Mouse (Mus musculus): ENCODE measurements at regions not wholly inside any gene's neighbourhood (a gene's known extent, or its start where the extent isn't known, plus 50 kb on each side); places are given as distances from the start of the nearest gene placed in this dataset.
A peak's percentile ranks its signal among the peaks of the same experiment; 100 is the strongest.

DNA sequence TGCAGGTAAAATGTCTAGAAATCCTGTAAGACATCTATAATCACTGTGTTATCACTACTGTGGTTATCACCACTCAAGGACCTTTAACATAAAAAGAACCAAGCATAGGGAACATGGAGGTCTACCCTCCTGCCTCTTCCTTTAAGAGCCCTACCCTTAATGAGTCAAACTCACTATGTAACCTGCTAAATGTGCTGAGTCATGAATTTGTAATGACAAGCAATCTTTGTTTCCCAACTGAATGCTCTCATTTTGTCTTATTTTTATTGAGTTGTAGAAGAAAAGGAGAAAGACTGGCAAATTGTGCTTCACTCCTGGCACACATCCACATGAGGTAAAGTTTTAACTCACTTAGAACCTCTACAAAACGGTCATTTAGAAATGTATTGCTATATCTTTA lies 301.8 kb upstream of the Rnf219 start:
- no peak for DNase-seq (ENCODE audit: extremely low spot score in 1 of 2, low spot score in 2 of 2)
- no peak for TF ChIP-seq CTCF (IDR thresholded peaks at IDR 0.05)
- Histone ChIP-seq H3K27ac (no peak overlapping the region), H3K4me3 (no peak overlapping the region)
- intact Hi-C loops (cut with DNase I) = loop anchor here (5.0 kb wide), 1 partner anchor 367 kb away; no protein-coding TSS in a partner anchor

GRCm38 (mm10) chr14:104821903-104822573 lies 299.6 kb upstream of the Rnf219 start:
- intact Hi-C loops (cut with DNase I) = loop anchor here (5.0 kb wide), 1 partner anchor 365 kb away; no protein-coding TSS in a partner anchor
- no peak for TF ChIP-seq CTCF (IDR thresholded peaks at IDR 0.05)
- H3K27ac ChIP-seq = no peak overlapping the region
- no peak overlapping the region for H3K4me3 ChIP-seq
- no peak for DNase-seq (ENCODE audit: extremely low spot score in 1 of 2, low spot score in 2 of 2)

DNA sequence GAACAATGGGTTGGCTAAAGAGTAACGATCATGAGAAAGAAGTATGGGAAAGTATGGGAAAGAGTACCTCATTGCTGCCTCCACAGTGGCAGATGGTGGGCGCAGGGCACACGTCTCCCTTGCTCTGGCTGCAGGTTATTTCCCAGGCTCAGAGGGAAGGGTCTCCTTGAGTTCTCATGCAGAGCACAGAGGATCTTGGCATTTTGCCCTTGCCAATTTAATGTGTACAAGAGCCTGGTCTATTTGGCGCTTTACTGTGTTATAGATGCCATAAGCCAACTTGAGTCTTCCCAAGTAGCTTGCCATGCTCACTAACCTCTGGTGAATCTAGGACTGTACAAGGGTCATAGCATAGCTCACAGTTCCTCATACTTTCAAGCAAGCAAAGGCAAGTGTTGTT lies 296.7 kb upstream of the Rnf219 start:
- intact Hi-C loops (cut with DNase I) = loop anchor here (5.0 to 10.0 kb wide), 2 partner anchors 347 to 1104 kb away; no protein-coding TSS in a partner anchor
- DNase-seq (ENCODE audit: extremely low spot score in 1 of 2, low spot score in 2 of 2) = no peak
- no peak for TF ChIP-seq CTCF (IDR thresholded peaks at IDR 0.05)
- H3K27ac ChIP-seq = no peak overlapping the region
- no peak overlapping the region for H3K4me3 ChIP-seq

DNA sequence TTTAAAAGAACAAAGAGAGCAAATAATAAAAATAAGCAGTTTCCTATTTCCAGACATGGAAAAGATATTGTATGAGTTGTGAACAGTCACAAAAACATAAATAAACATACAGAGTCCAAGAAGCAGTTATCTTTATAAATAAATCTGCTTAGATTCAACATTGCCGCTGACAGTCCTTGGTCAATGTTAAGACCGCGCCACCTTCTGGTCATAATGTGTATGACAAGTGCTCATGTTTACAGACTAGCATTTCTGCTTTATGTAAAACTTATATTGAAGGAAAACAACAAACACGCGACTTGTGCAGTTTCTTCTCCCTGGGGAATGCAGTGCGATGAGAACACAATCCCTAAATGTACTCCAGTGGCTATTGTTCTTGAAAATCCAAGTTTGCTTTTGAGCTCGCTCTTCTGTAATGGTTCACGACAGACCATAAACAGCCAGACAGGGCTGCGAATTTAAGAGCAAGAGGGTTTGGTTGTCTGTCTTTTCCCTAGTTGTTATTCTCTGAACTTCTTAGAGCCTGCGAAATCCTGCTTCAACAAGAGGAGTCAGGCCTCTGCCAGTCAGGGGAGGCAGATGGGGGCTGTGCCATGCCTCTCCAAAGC lies 291.6 kb upstream of the Rnf219 start:
- TF ChIP-seq CTCF (IDR thresholded peaks at IDR 0.05) = peak; percentile 85
- Histone ChIP-seq H3K27ac (no peak overlapping the region), H3K4me3 (no peak overlapping the region)
- intact Hi-C loops (cut with DNase I) = loop anchor here (2.0 to 10.0 kb wide), 3 partner anchors 291 to 1099 kb away; partner anchors contain the start of gene Rnf219
- DNase-seq (ENCODE audit: extremely low spot score in 1 of 2, low spot score in 2 of 2) = peak; percentile 71 to 79

- Histone ChIP-seq H3K4me3 (no peak overlapping the region), H3K27ac (no peak overlapping the region)
- intact Hi-C loops (cut with DNase I) = loop anchor here (10.0 kb wide), 1 partner anchor 1097 kb away; no protein-coding TSS in a partner anchor
- no peak for TF ChIP-seq CTCF (IDR thresholded peaks at IDR 0.05)
- DNase-seq (ENCODE audit: extremely low spot score in 1 of 2, low spot score in 2 of 2) = no peak
These were observed 289.6 kb upstream of the Rnf219 start for GRCm38 (mm10) chr14:104812006-104812405.

DNA sequence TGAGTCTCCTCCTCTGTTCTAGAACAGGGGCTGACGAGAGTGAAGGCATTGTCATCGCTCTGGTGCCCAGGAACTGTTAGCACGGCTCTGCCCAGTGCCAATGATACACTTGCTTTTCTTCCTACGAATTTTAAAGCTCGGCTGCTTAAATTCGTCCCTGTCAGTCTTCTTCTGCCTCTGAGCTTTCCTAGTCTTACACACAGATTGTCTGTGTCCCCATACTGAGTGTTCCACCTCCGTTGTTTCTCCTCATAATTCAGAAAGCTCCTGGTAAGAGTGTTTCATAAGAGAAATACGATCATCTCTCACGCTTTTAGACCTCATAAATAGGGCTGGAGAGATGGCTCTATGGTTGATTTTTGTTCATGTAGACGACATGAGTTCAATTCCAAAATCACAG lies 282.9 kb upstream of the Rnf219 start:
- intact Hi-C loops (cut with DNase I) = no loop called here
- H3K27ac ChIP-seq = no peak overlapping the region
- H3K4me3 ChIP-seq = no peak overlapping the region
- TF ChIP-seq CTCF (IDR thresholded peaks at IDR 0.05) = no peak
- DNase-seq (ENCODE audit: extremely low spot score in 1 of 2, low spot score in 2 of 2) = no peak

DNA sequence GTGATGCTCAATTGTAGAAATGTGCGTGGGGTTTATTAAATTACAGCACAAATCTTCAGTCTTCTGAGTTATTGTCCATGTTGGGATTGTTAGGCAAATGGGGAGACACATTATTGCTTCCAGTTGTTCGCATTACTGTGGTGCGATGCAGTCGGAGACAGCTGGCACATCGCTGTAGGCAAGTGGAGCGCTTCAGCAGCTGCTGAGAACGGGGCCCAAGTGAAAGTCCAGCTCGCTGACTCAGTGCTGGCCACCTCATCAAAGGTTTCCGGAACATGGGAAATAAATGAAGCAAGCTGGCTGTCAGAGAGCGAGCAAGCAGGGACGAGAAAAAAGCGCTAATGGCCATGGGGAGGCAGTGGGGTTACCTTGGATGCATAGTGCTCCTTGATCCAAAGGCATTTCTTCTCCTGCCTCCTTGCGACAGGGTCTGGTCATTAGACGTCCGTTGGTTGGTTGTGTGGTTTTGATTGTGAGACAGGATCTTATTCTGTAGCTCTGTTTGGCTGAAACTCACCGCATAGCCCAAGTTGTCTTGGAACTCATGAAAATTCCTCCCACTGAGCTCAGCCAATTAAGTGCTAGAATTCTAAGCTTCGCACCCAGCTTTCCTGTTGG lies 274.0 kb upstream of the Rnf219 start:
- no peak overlapping the region for H3K27ac ChIP-seq
- TF ChIP-seq CTCF (IDR thresholded peaks at IDR 0.05) = no peak
- H3K4me3 ChIP-seq = no peak overlapping the region
- intact Hi-C loops (cut with DNase I) = no loop called here
- no peak for DNase-seq (ENCODE audit: extremely low spot score in 1 of 2, low spot score in 2 of 2)

GRCm38 (mm10) chr14:104789346-104789745 lies 266.9 kb upstream of the Rnf219 start:
- TF ChIP-seq CTCF (IDR thresholded peaks at IDR 0.05) = no peak
- intact Hi-C loops (cut with DNase I) = no loop called here
- no peak for DNase-seq (ENCODE audit: extremely low spot score in 1 of 2, low spot score in 2 of 2)
- H3K27ac ChIP-seq = no peak overlapping the region
- no peak overlapping the region for H3K4me3 ChIP-seq

GRCm38 (mm10) chr14:104785066-104785465 lies 262.6 kb upstream of the Rnf219 start:
- intact Hi-C loops (cut with DNase I) = no loop called here
- no peak for DNase-seq (ENCODE audit: extremely low spot score in 1 of 2, low spot score in 2 of 2)
- Histone ChIP-seq H3K27ac (no peak overlapping the region), H3K4me3 (no peak overlapping the region)
- TF ChIP-seq CTCF (IDR thresholded peaks at IDR 0.05) = no peak

- Histone ChIP-seq H3K4me3 (no peak overlapping the region), H3K27ac (no peak overlapping the region)
- intact Hi-C loops (cut with DNase I) = no loop called here
- no peak for TF ChIP-seq CTCF (IDR thresholded peaks at IDR 0.05)
- no peak for DNase-seq (ENCODE audit: extremely low spot score in 1 of 2, low spot score in 2 of 2)
These were observed 247.5 kb upstream of the Rnf219 start for GRCm38 (mm10) chr14:104769938-104770337.

DNA sequence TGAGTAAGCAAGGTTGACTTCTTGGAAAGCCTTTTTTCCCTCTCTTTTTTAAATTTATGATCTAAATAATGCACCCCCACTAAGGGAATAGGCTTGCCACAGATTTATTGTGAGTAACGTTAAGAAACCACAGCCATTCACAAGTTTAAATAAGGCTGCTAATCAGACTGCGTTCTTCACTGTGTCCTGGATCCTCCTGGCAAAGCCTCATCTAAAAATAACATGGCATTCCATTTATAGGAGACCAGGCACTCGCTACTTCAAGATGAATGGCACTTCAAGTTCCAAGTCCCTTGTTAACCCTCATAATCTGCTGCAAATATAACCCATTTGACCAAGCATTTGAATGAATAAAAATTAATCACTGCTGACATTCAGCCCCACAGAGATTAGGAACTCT lies 211.8 kb upstream of the Rnf219 start:
- intact Hi-C loops (cut with DNase I) = no loop called here
- Histone ChIP-seq H3K27ac (no peak overlapping the region), H3K4me3 (no peak overlapping the region)
- no peak for DNase-seq (ENCODE audit: extremely low spot score in 1 of 2, low spot score in 2 of 2)
- TF ChIP-seq CTCF (IDR thresholded peaks at IDR 0.05) = no peak

DNA sequence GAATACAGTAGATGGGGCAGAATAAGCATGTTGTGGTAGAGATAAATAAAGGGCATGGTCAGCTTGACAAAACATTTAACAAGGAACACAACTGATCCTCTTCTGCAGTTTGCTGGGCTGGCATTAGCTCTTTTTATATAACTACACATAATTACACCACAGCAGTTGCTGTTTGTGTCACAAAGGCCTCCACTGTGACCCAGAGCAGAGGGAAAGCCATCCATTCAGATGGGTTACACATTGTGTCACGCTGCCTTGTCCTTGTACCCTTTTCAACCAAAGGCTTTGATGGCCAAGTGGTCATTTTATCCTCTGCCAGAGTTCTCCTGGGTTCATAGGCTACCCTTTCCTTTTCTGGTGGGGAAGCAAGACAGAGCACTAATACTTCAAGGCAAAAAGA lies 209.6 kb upstream of the Rnf219 start:
- intact Hi-C loops (cut with DNase I) = no loop called here
- no peak overlapping the region for H3K4me3 ChIP-seq
- TF ChIP-seq CTCF (IDR thresholded peaks at IDR 0.05) = no peak
- no peak overlapping the region for H3K27ac ChIP-seq
- DNase-seq (ENCODE audit: extremely low spot score in 1 of 2, low spot score in 2 of 2) = no peak
